Mouse (Mus musculus): ENCODE measurements at regions not wholly inside any gene's neighbourhood (a gene's known extent, or its start where the extent isn't known, plus 50 kb on each side); places are given as distances from the start of the nearest gene placed in this dataset.

- H3K36me3 ChIP-seq (replicated peaks) = no peaks in the 10 kb centered on the region
- TF ChIP-seq GATA1 (IDR thresholded peaks at IDR 0.05; ENCODE audit: borderline replicate concordance, low read length) (no peak), TAL1 (conservative IDR thresholded peaks at IDR 0.05; ENCODE audit: low read depth, low read length) (no peak), POLR2AphosphoS5 (IDR thresholded peaks at IDR 0.05; ENCODE audit: insufficient replicate concordance, low read depth, low read length) (no peak), CTCF (IDR thresholded peaks at IDR 0.05; ENCODE audit: low read depth, low read length) (no peak), GATA2 (IDR thresholded peaks at IDR 0.05; ENCODE audit: borderline replicate concordance, low read depth, low read length) (no peak)
- H3K4me3 ChIP-seq (ENCODE audit: low read depth, low read length) = no peak overlapping the region
- peaks cover 7% of the 10 kb centered on the region; the same call in 1 of the 2 replicates for H3K27me3 ChIP-seq (ENCODE audit: insufficient read depth, low read length)
- H3K4me1 ChIP-seq (ENCODE audit: insufficient read depth, low read depth, low read length) = no peaks in the 10 kb centered on the region
- no peak for DNase-seq (ENCODE audit: low spot score)
- ATAC-seq (ENCODE audit: extremely low read depth, insufficient number of reproducible peaks, low FRiP score, poor library complexity, severe bottlenecking) = no peak
- no peaks in the 10 kb centered on the region for H3K9me3 ChIP-seq (replicated peaks)
Observed at GRCm38 (mm10) chr19:37821671-37822190, 124.1 kb downstream of the Cyp26a1 start.

DNA sequence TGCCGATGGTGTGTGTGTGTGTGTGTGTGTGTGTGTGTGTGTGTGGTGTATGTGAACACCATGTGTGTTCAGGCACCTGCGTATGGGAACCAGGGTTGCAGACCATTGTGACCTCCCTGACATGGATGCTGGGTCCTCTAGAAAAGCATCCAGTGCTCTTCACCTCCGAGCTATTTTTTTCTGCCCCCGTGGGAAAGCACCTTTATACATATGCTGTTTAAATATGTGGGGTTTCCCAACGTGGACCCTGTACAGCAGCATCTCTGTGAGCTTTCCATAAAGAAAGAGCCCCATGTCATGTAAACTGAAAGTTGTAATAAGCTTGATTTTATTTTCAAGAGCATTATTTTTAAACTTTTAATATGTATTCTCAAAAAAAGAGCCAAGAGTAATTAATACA, 126.6 kb downstream of the Cyp26a1 start:
- DNase-seq (ENCODE audit: low spot score) (no peak), ATAC-seq (ENCODE audit: extremely low read depth, insufficient number of reproducible peaks, low FRiP score, poor library complexity, severe bottlenecking) (no peak)
- H3K27me3 ChIP-seq (ENCODE audit: insufficient read depth, low read length) = peaks cover 4% of the 10 kb centered on the region; the same call in 1 of the 2 replicates
- H3K4me3 ChIP-seq (ENCODE audit: low read depth, low read length) = no peak overlapping the region
- H3K36me3 ChIP-seq (replicated peaks) = no peaks in the 10 kb centered on the region
- no peaks in the 10 kb centered on the region for H3K9me3 ChIP-seq (replicated peaks)
- no peak for TF ChIP-seq POLR2AphosphoS5 (IDR thresholded peaks at IDR 0.05; ENCODE audit: insufficient replicate concordance, low read depth, low read length)
- TF ChIP-seq GATA2 (IDR thresholded peaks at IDR 0.05; ENCODE audit: borderline replicate concordance, low read depth, low read length) = no peak
- no peak for TF ChIP-seq GATA1 (IDR thresholded peaks at IDR 0.05; ENCODE audit: borderline replicate concordance, low read length)
- no peak for TF ChIP-seq TAL1 (conservative IDR thresholded peaks at IDR 0.05; ENCODE audit: low read depth, low read length)
- no peak for TF ChIP-seq CTCF (IDR thresholded peaks at IDR 0.05; ENCODE audit: low read depth, low read length)
- no peaks in the 10 kb centered on the region for H3K4me1 ChIP-seq (ENCODE audit: insufficient read depth, low read depth, low read length)

DNA sequence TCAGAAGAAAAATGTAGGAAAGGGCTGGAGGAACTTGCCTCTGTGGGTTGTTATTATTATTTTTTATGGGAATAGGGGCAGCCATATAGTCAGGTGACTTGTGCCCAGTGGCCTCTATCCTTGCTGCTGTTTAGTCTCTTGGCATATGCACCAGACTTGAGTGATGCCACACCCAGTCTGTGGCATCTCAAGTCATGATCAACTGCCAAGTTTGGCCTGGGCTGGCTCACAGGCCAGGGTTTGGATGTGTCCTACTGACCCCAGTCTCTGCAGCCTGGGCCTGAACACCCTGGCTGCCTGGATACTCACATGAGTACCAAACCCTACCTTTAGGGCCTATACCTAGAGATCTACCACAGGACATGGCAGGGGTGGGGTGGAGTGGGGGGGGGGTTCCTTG, 133.8 kb downstream of the Cyp26a1 start:
- DNase-seq (ENCODE audit: low spot score) (no peak), ATAC-seq (ENCODE audit: extremely low read depth, insufficient number of reproducible peaks, low FRiP score, poor library complexity, severe bottlenecking) (no peak)
- Histone ChIP-seq H3K27me3 (ENCODE audit: insufficient read depth, low read length) (peaks cover 4% of the 10 kb centered on the region; the same call in 1 of the 2 replicates), H3K36me3 (replicated peaks) (no peaks in the 10 kb centered on the region), H3K4me3 (ENCODE audit: low read depth, low read length) (no peak overlapping the region), H3K9me3 (replicated peaks) (no peaks in the 10 kb centered on the region), H3K4me1 (ENCODE audit: insufficient read depth, low read depth, low read length) (no peaks in the 10 kb centered on the region)
- no peak for TF ChIP-seq POLR2AphosphoS5 (IDR thresholded peaks at IDR 0.05; ENCODE audit: insufficient replicate concordance, low read depth, low read length)
- no peak for TF ChIP-seq CTCF (IDR thresholded peaks at IDR 0.05; ENCODE audit: low read depth, low read length)
- TF ChIP-seq GATA2 (IDR thresholded peaks at IDR 0.05; ENCODE audit: borderline replicate concordance, low read depth, low read length) = no peak
- TF ChIP-seq GATA1 (IDR thresholded peaks at IDR 0.05; ENCODE audit: borderline replicate concordance, low read length) = no peak
- no peak for TF ChIP-seq TAL1 (conservative IDR thresholded peaks at IDR 0.05; ENCODE audit: low read depth, low read length)

- no peak for DNase-seq (ENCODE audit: low spot score)
- H3K4me1 ChIP-seq (ENCODE audit: insufficient read depth, low read depth, low read length) = no peaks in the 10 kb centered on the region
Observed at GRCm38 (mm10) chr19:37836900-37837299, 139.3 kb downstream of the Cyp26a1 start.

More at GRCm38 (mm10) chr19:37836900-37837299, 139.3 kb downstream of the Cyp26a1 start:
- H3K9me3 ChIP-seq (replicated peaks) = no peaks in the 10 kb centered on the region
- no peak for TF ChIP-seq CTCF (IDR thresholded peaks at IDR 0.05; ENCODE audit: low read depth, low read length)
- TF ChIP-seq TAL1 (conservative IDR thresholded peaks at IDR 0.05; ENCODE audit: low read depth, low read length) = no peak
- TF ChIP-seq GATA2 (IDR thresholded peaks at IDR 0.05; ENCODE audit: borderline replicate concordance, low read depth, low read length) = no peak
- no peak for TF ChIP-seq GATA1 (IDR thresholded peaks at IDR 0.05; ENCODE audit: borderline replicate concordance, low read length)
- no peak for TF ChIP-seq POLR2AphosphoS5 (IDR thresholded peaks at IDR 0.05; ENCODE audit: insufficient replicate concordance, low read depth, low read length)
- ATAC-seq (ENCODE audit: extremely low read depth, insufficient number of reproducible peaks, low FRiP score, poor library complexity, severe bottlenecking) = no peak
- peaks cover 5% of the 10 kb centered on the region; the same call in 1 of the 2 replicates for H3K27me3 ChIP-seq (ENCODE audit: insufficient read depth, low read length)
- no peak overlapping the region for H3K4me3 ChIP-seq (ENCODE audit: low read depth, low read length)
- H3K36me3 ChIP-seq (replicated peaks) = no peaks in the 10 kb centered on the region

All from G1E (cell line).